Mouse (Mus musculus): ENCODE measurements around the gene Gm49394. TPM values are rescaled to one million over a fixed set of nuclear protein-coding genes. Genes with fewer than 3 reads are reported as not detected.

Gm49394 gene
- polyA plus RNA-seq, 1 experiment = not detected

DNA sequence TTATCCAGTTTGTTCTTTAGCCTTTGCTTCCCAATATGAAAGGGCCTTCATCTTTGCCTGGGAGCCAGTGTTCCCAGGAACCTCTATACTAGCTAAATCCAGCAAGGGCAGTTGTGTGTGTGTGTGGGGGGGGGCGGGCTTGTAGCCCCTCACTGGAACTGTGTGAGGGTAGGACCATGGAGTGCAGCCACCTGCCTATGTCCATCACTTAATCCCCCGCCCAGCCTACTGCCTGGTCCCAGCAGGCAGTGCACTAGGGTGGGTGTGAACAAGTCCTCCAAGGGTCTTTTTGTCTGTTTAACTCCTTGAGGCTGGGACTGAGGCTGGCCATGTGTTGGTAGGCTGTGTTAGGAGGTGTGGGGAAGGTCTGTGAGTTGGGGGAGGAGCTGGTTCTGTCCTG is 56.7 kb downstream of the Gm49394 start:
- no peaks in the 10 kb centered on the region for H3K4me1 ChIP-seq (ENCODE audit: control insufficient read depth, insufficient read depth, low read length)
- no peak for TF ChIP-seq POLR2A (IDR thresholded peaks at IDR 0.05; ENCODE audit: borderline replicate concordance, control insufficient read depth, low read depth, low read length)
- TF ChIP-seq CTCF (IDR thresholded peaks at IDR 0.05; ENCODE audit: control insufficient read depth, insufficient read depth, low read length) = no peak
- 75% methylated on average over 2 of the region's 2 CpGs for WGBS
- H3K27ac ChIP-seq (ENCODE audit: control insufficient read depth, insufficient read depth, low read depth, low read length, poor library complexity) = no peak overlapping the region
- H3K4me3 ChIP-seq (replicated peaks; ENCODE audit: control insufficient read depth, low read depth, low read length) = no peak overlapping the region

DNA sequence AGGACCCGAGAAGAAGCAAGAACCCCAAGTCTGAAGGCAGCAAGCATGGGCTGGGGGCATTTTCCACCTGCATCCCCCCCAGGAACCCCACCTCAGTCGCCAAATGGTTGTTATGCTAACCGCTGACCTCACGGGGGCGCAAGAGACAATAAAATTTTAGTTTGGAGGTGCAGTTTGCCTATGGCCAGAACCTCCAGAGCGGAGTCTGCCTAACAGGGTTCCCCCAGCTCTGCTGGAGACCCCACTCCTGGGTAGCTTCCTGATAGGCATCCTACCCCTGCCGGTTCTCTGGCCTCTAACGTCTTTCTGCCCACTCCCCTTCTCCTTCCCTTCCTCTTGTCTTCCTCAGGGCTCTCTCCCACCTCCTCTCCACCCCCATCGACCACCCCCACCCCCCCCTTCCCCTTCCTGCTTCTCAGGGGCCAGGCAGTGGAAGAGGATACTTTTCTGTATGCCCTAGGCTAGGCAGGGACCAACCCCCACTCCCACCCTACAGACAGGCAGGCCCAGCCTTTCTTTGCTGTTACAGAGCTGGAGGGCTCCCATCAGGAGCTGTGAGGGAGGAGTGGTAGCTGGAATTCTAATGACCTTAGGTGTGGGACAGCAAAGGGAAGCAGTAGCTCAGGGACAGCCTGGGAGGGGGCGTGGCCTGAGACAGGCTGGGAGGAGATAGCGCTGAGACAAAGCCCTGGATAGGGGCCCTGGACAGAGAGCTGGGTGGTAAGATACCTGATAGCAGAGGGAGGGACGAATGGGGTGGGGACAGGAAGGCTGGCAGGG is 58.9 kb downstream of the Gm49394 start:
- 7% methylated on average over 12 of the region's 12 CpGs for WGBS
- no peak overlapping the region for H3K27ac ChIP-seq (ENCODE audit: control insufficient read depth, insufficient read depth, low read depth, low read length, poor library complexity)
- H3K4me1 ChIP-seq (ENCODE audit: control insufficient read depth, insufficient read depth, low read length) = no peaks in the 10 kb centered on the region
- no peak overlapping the region for H3K4me3 ChIP-seq (replicated peaks; ENCODE audit: control insufficient read depth, low read depth, low read length)
- TF ChIP-seq CTCF (IDR thresholded peaks at IDR 0.05; ENCODE audit: control insufficient read depth, insufficient read depth, low read length) (peak; percentile 37; the same call in 1 of the 2 replicates), POLR2A (IDR thresholded peaks at IDR 0.05; ENCODE audit: borderline replicate concordance, control insufficient read depth, low read depth, low read length) (no peak)

DNA sequence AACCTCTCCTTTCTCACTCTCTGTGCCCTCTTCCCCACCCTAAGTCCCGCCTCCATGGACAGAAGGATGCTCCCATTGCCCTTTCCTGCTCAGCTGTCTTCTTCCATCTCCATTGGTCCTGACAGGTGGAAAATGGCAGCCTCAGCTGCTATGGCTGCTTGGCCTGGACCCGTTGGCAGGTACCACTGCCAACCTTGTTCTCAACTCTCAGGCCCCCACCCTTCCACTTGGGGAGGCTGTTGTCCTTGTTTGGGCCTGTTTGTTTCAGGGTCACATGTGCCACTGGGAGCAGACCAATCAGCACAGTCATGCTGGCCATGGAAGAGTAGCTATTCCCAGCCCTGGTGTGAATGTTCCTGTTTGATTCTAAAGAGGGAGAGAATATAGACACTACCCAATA is 68.8 kb downstream of the Gm49394 start:
- 75% methylated on average over 2 of the region's 2 CpGs for WGBS
- Histone ChIP-seq H3K4me1 (ENCODE audit: control insufficient read depth, insufficient read depth, low read length) (peaks cover 2% of the 10 kb centered on the region; the same call in 1 of the 2 replicates), H3K27ac (ENCODE audit: control insufficient read depth, insufficient read depth, low read depth, low read length, poor library complexity) (no peak overlapping the region), H3K4me3 (replicated peaks; ENCODE audit: control insufficient read depth, low read depth, low read length) (no peak overlapping the region)
- no peak for TF ChIP-seq CTCF (IDR thresholded peaks at IDR 0.05; ENCODE audit: control insufficient read depth, insufficient read depth, low read length)
- no peak for TF ChIP-seq POLR2A (IDR thresholded peaks at IDR 0.05; ENCODE audit: borderline replicate concordance, control insufficient read depth, low read depth, low read length)

Other genes starting within 250 kb of the Gm49394 start
- 2.5 TPM in 1 of 2 replicates, not detected in the other for gene Syt8, start 235.1 kb downstream of the Gm49394 start, polyA plus RNA-seq (2011; ENCODE audit: insufficient read depth, insufficient read length, low replicate concordance, missing spikeins)
- 19.2 and 51.8 TPM in 2 replicates for gene Tnni2, start 228.1 kb downstream of the Gm49394 start, polyA plus RNA-seq (2011; ENCODE audit: insufficient read depth, insufficient read length, low replicate concordance, missing spikeins)
- gene Lsp1, start 209.1 kb downstream of the Gm49394 start, polyA plus RNA-seq (2011; ENCODE audit: insufficient read depth, insufficient read length, low replicate concordance, missing spikeins) = 135 and 280 TPM in 2 replicates
- 42.0 and 73.4 TPM in 2 replicates for gene Tnnt3, start 171.1 kb downstream of the Gm49394 start, polyA plus RNA-seq (2011; ENCODE audit: insufficient read depth, insufficient read length, low replicate concordance, missing spikeins)
- 0.40 and 0.86 TPM in 2 replicates for gene Mrpl23, start 137.3 kb downstream of the Gm49394 start, polyA plus RNA-seq (2011; ENCODE audit: insufficient read depth, insufficient read length, low replicate concordance, missing spikeins)
- gene Igf2, start 3.1 kb downstream of the Gm49394 start, polyA plus RNA-seq (2011; ENCODE audit: insufficient read depth, insufficient read length, low replicate concordance, missing spikeins) = 1.8 and 43.1 TPM in 2 replicates
- not detected in 2 replicates for gene Ins2, start 73.4 kb upstream of the Gm49394 start, polyA plus RNA-seq (2011; ENCODE audit: insufficient read depth, insufficient read length, low replicate concordance, missing spikeins)